Mouse (Mus musculus) C2C12 (cell line): Measurements from ENCODE around the gene Rab3gap2. TPM values are rescaled to one million over a fixed set of nuclear protein-coding genes. Genes with fewer than 3 reads are reported as not detected.

Experiments used
- H3K27me3 ChIP-seq: one replicate; pipeline ENCODE4 v1.6.1; 2011; ENCODE audit not compliant: control insufficient read depth, insufficient read depth, insufficient read length
- H3K36me3 ChIP-seq: one replicate; pipeline ENCODE4 v1.6.1; 2011; ENCODE audit not compliant: control insufficient read depth, insufficient read depth
- H3K4me3 ChIP-seq: one replicate; pipeline ENCODE4 v1.5.1; 2011; ENCODE audit warnings: mild to moderate bottlenecking, control low read depth; ENCODE audit not compliant: poor library complexity, insufficient read depth, severe bottlenecking
- H3K79me2 ChIP-seq: one replicate; pipeline ENCODE4 v1.6.1; 2011; ENCODE audit not compliant: control insufficient read depth, insufficient read depth
- H3K79me3 ChIP-seq: one replicate; pipeline ENCODE4 v1.6.1; 2011; ENCODE audit warnings: low read depth, control low read depth
- H3ac ChIP-seq: one replicate; pipeline ENCODE3; 2011; ENCODE audit warnings: low read depth; ENCODE audit not compliant: control insufficient read depth, insufficient read length
- CEBPB ChIP-seq: IDR thresholded peaks from one replicate; pipeline ENCODE4 v1.6.1; 2011; ENCODE audit warnings: low read depth, mild to moderate bottlenecking, control low read depth, moderate library complexity
- CTCF ChIP-seq: IDR thresholded peaks from one replicate; pipeline ENCODE4 v1.5.1; 2011; ENCODE audit not compliant: control insufficient read depth, insufficient read depth, insufficient read length
- FOSL1 ChIP-seq: IDR thresholded peaks from one replicate; pipeline ENCODE4 v1.8.0; 2011; ENCODE audit warnings: mild to moderate bottlenecking, low read length; ENCODE audit not compliant: poor library complexity, insufficient read depth, severe bottlenecking
- MAX ChIP-seq: IDR thresholded peaks from one replicate; pipeline ENCODE4 v1.6.1; 2011; ENCODE audit warnings: mild to moderate bottlenecking, control low read depth
- MYOD1 ChIP-seq: IDR thresholded peaks from one replicate; pipeline ENCODE4 v1.6.1; 2011; ENCODE audit warnings: low read depth; ENCODE audit not compliant: control insufficient read depth, insufficient read length
- MYOG ChIP-seq: IDR thresholded peaks from one replicate; pipeline ENCODE4 v1.6.1; 2011; ENCODE audit not compliant: control insufficient read depth, insufficient read length; ENCODE audit errors: extremely low read depth
- USF1 ChIP-seq: IDR thresholded peaks from one replicate; pipeline ENCODE4 v1.6.1; 2011; ENCODE audit warnings: low read depth, mild to moderate bottlenecking, control low read depth, moderate library complexity
- polyA plus RNA-seq: library from polyadenylated mRNA; unstranded; fragments of >200 nt; fragmentation: generic; extraction: Trizol; gene quantifications from one replicate; pipeline ENCODE4 v1.2.1, GENCODE M21; 2012; ENCODE audit warnings: missing spikeins

Rab3gap2 gene
- polyA plus RNA-seq, 1 experiment = 24.1 TPM

GRCm38 (mm10) chr1:185289231-185289630, 85.3 kb downstream of the Rab3gap2 start:
- Histone ChIP-seq H3ac (no peak overlapping the region), H3K79me2 (no peaks in the 10 kb centered on the region), H3K79me3 (no peaks in the 10 kb centered on the region), H3K27me3 (no peaks in the 10 kb centered on the region), H3K36me3 (peaks cover 53% of the 10 kb centered on the region), H3K4me3 (no peak overlapping the region)
- TF ChIP-seq MAX (no peak), FOSL1 (no peak), CTCF (no peak), MYOG (no peak), USF1 (no peak), MYOD1 (no peak), CEBPB (no peak)

- no peak overlapping the region for H3K4me3 ChIP-seq
- H3ac ChIP-seq = no peak overlapping the region
- TF ChIP-seq FOSL1 (no peak), MYOD1 (no peak), MYOG (no peak), USF1 (no peak), MAX (no peak), CTCF (no peak), CEBPB (no peak)
- no peaks in the 10 kb centered on the region for H3K27me3 ChIP-seq
- H3K79me2 ChIP-seq = no peaks in the 10 kb centered on the region
- peaks cover 46% of the 10 kb centered on the region for H3K36me3 ChIP-seq
- no peaks in the 10 kb centered on the region for H3K79me3 ChIP-seq
These were observed 87.4 kb downstream of the Rab3gap2 start for GRCm38 (mm10) chr1:185291336-185291735.

GRCm38 (mm10) chr1:185292646-185293360, 88.9 kb downstream of the Rab3gap2 start:
- H3K27me3 ChIP-seq = no peaks in the 10 kb centered on the region
- peaks cover 37% of the 10 kb centered on the region for H3K36me3 ChIP-seq
- H3K4me3 ChIP-seq = no peak overlapping the region
- H3K79me2 ChIP-seq = no peaks in the 10 kb centered on the region
- no peak overlapping the region for H3ac ChIP-seq
- TF ChIP-seq USF1 (no peak), CEBPB (no peak), MYOD1 (no peak), MAX (no peak), FOSL1 (no peak), CTCF (no peak), MYOG (no peak)
- no peaks in the 10 kb centered on the region for H3K79me3 ChIP-seq

- no peaks in the 10 kb centered on the region for H3K79me3 ChIP-seq
- no peaks in the 10 kb centered on the region for H3K79me2 ChIP-seq
- no peak overlapping the region for H3K4me3 ChIP-seq
- no peak overlapping the region for H3ac ChIP-seq
- no peaks in the 10 kb centered on the region for H3K27me3 ChIP-seq
- TF ChIP-seq FOSL1 (no peak), MAX (no peak), USF1 (no peak), MYOG (no peak), CTCF (no peak), CEBPB (no peak), MYOD1 (no peak)
- H3K36me3 ChIP-seq = peaks cover 34% of the 10 kb centered on the region
These were observed 92.9 kb downstream of the Rab3gap2 start for GRCm38 (mm10) chr1:185296850-185297249.

GRCm38 (mm10) chr1:185298496-185298895, 94.6 kb downstream of the Rab3gap2 start:
- Histone ChIP-seq H3K79me2 (no peaks in the 10 kb centered on the region), H3K36me3 (peaks cover 27% of the 10 kb centered on the region)

More at GRCm38 (mm10) chr1:185298496-185298895, 94.6 kb downstream of the Rab3gap2 start:
- TF ChIP-seq USF1 (no peak), MYOD1 (no peak), FOSL1 (no peak), CTCF (no peak), MYOG (no peak)
- no peak overlapping the region for H3K4me3 ChIP-seq
- H3ac ChIP-seq = no peak overlapping the region
- no peaks in the 10 kb centered on the region for H3K27me3 ChIP-seq
- H3K79me3 ChIP-seq = peaks cover 1% of the 10 kb centered on the region
